Mouse (Mus musculus) forebrain, embryonic 11.5 days (tissue): ENCODE data around the gene Bcas3. TPM values are rescaled to one million over a fixed set of nuclear protein-coding genes. Genes with fewer than 3 reads are reported as not detected.

Source experiments
- ATAC-seq: fragments of 200-750 bp; cut with Nextera tagmentation; replicated peaks from 2 replicates; pipeline ENCODE4 v1.8.0; 2017; ENCODE audit warnings: moderate TSS enrichment; ENCODE audit not compliant: low FRiP score
- DNase-seq: peaks from one replicate; pipeline ENCODE4 v3.0.0-alpha.2; 2017; ENCODE audit warnings: low spot score
- H3K27ac ChIP-seq: fragments of 300-500 bp; sonication (generic); 2 replicates; pipeline ENCODE4 v1.5.1; 2014; ENCODE audit warnings: low read depth, low read length
- H3K27me3 ChIP-seq: fragments of 300-500 bp; sonication (generic); 2 replicates; pipeline ENCODE4 v1.6.1; 2014; ENCODE audit warnings: mild to moderate bottlenecking, low read length, mixed read lengths; ENCODE audit not compliant: control insufficient read depth, insufficient read depth
- H3K36me3 ChIP-seq: fragments of 300-500 bp; sonication (generic); 2 replicates; pipeline ENCODE4 v1.6.1; 2014; ENCODE audit warnings: mild to moderate bottlenecking, low read length, moderate library complexity, mixed read lengths; ENCODE audit not compliant: control insufficient read depth, insufficient read depth
- H3K4me1 ChIP-seq: fragments of 300-500 bp; sonication (generic); replicated peaks from 2 replicates; pipeline ENCODE4 v1.6.1; 2014; ENCODE audit warnings: low read length, mixed read lengths; ENCODE audit not compliant: control insufficient read depth, insufficient read depth
- H3K4me2 ChIP-seq: fragments of 300-500 bp; sonication (generic); 2 replicates; pipeline ENCODE4 v1.6.1; 2014; ENCODE audit warnings: low read depth, mild to moderate bottlenecking, low read length, moderate library complexity, mixed read lengths; ENCODE audit not compliant: severe bottlenecking
- H3K4me3 ChIP-seq: fragments of 300-500 bp; sonication (generic); 2 replicates; pipeline ENCODE4 v1.5.1; 2014; ENCODE audit warnings: low read depth, low read length
- H3K9ac ChIP-seq: fragments of 300-500 bp; sonication (generic); 2 replicates; pipeline ENCODE4 v1.6.1; 2014; ENCODE audit warnings: low read length
- H3K9me3 ChIP-seq: fragments of 300-500 bp; sonication (generic); 2 replicates; pipeline ENCODE4 v1.6.1; 2016; ENCODE audit warnings: low read length, mixed read lengths; ENCODE audit not compliant: control insufficient read depth
- whole genome bisulfite sequencing: fragments of 180-500 bp; shearing (Covaris S2); extraction: QIAGEN DNeasy Blood & Tissue Kit; methylation state at CpG from one replicate; pipeline ENCODE4 v1.1.7; 2014; 5-methylcytosine and 5-hydroxymethylcytosine counted together
- polyA plus RNA-seq: library from polyadenylated mRNA; unstranded; fragments of >200 nt; fragmentation: Nextera tagmentation; extraction: Ambion mirVana; gene quantifications from 2 replicates; pipeline ENCODE4 v1.2.1, GENCODE M21; 2014

Bcas3 gene
- polyA plus RNA-seq, 1 experiment from 2014 or later: 17.9 TPM

DNA sequence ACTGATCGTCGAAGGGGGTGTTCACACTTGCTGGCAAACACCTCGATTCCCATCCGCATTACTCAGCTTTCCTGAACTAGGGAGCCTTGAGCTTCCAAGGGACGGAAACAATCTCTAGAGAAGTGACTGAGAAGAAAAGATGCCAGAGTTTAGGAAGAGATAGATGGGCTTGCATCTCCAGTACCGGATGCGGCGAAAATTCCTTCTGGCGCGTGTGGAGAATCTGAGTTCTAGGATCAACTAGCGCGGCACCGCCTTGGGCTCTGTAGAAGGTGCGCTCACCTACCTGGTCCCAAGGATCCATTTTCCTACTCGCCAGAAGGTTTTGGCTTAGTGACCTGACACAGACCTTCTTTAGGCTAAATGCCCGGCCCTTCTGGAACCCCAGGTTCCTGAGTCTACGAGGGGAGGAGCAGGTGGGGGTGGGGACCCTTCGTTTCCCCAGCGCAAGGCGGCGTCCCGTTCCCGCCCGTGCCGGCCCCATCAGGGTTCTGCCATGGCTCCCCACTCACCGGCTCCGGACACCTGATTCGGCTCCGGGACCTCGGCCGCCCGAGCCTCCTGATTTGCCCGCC is 478.8 kb downstream of the Bcas3 start:
- peak overlapping the region; percentile 42 for H3K4me3 ChIP-seq
- H3K9me3 ChIP-seq: no peaks in the 10 kb centered on the region
- peaks cover 96% of the 10 kb centered on the region for H3K27me3 ChIP-seq
- no peaks in the 10 kb centered on the region for H3K36me3 ChIP-seq
- no peak overlapping the region for H3K27ac ChIP-seq
- ATAC-seq (no peak), DNase-seq (no peak)
- H3K9ac ChIP-seq: 0 out of 2 replicates have a peak overlapping the region, but pooled peaks have one; percentile 33
- peaks cover 21% of the 10 kb centered on the region for H3K4me1 ChIP-seq
- WGBS: under 1% methylated on average over 33 of the region's 33 CpGs
- H3K4me2 ChIP-seq: peak overlapping the region; percentile 68

DNA sequence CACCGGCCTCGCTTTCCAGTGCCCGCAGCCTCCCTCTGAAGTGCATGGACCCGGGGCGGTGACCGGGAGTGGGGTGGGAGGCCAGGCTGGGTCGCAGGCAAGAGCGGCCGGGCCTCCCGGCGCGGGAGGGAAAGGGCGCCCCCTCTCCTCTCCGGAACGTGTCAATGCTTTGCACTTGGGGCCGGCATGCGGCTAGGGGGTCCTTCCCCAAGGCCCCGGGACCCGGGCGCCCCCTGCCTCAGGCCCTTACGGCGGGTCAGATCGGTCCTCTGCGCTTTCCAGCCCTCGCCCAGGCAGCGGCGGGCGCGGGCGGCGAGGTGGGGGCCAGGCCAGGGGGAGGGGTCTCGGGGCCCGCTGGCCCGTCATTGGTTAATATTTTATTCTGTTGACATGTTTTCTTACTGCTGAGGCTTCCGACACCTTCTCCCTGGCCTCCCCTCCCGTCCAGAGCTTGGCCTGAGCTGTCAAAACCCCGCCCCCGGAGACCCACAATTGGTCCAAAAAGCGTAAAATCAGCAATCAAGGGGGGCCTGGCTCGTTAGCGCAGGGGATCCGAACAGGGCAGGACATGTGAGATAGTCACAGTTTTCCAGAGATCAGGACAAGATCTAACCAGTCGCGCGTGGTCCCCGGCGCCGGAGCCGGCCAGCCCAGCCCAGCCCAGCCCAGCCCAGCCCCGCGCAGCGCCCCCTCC is 479.4 kb downstream of the Bcas3 start, which contains the start of gene Tbx2:
TSS of gene Tbx2 (plus strand) at position 321 of the 694 bp plus-strand sequence.
- H3K27ac ChIP-seq: no peak within 1 kb of the TSS
- under 1% methylated on average over 50 of the region's 52 CpGs for WGBS
- no peaks in the 10 kb centered on the region for H3K36me3 ChIP-seq
- ATAC-seq (peak; percentile 53; the same call in 1 of the 2 replicates), DNase-seq (peak; percentile 81)
- H3K4me3 ChIP-seq: peak within 1 kb of the TSS; percentile 42
- H3K4me2 ChIP-seq: peak within 1 kb of the TSS; percentile 68
- H3K4me1 ChIP-seq: peaks cover 21% of the 10 kb centered on the region
- H3K27me3 ChIP-seq: peaks cover 96% of the 10 kb centered on the region
- no peaks in the 10 kb centered on the region for H3K9me3 ChIP-seq
- peak within 1 kb of the TSS; percentile 35 for H3K9ac ChIP-seq

DNA sequence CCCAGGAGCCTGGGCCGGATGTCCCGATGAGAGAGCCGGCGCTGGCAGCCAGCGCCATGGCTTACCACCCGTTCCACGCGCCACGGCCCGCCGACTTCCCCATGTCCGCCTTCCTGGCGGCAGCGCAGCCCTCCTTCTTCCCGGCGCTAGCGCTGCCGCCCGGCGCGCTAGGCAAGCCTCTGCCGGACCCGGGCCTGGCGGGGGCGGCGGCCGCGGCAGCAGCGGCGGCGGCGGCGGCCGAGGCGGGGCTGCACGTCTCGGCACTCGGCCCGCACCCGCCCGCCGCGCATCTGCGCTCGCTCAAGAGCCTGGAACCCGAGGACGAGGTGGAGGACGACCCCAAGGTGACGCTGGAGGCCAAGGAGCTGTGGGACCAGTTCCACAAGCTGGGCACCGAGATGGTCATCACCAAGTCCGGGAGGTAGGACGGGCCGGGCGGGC is 480.1 kb downstream of the Bcas3 start:
- no peak for ATAC-seq
- under 1% methylated on average over 40 of the region's 54 CpGs for WGBS
- peaks cover 21% of the 10 kb centered on the region for H3K4me1 ChIP-seq

DNA sequence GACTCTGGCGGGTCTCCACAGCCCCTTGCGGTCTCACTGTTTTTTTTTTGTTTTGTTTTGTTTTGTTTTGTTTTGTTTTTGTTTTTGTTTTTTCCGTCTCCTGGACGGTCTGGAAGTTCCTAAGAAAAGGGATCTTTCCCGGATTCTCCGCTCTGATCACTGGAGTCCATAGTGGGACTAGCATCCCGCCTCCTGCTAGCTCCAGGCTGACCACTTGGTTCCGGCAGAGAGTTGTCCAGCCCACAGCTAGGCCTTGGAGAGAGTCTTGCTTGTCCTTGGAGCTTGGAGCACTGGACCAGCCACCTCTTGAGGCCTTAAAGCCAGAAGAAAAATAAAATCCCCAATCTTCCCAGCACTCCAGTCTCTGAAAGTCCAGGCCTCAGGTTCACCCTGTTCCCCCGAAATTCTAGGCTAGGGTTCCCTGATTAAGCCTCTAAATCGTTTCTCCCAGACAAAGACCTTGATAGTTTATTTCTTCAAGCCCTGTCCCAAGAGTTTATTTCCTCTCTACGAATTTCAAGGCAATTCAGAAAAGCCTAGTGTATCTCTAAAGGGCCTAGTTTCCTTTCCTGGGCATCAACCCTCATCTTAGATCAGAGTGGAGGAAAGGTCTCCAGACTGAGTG is 480.9 kb downstream of the Bcas3 start:
- Histone ChIP-seq H3K4me1 (peaks cover 21% of the 10 kb centered on the region), H3K27me3 (peaks cover 98% of the 10 kb centered on the region), H3K36me3 (no peaks in the 10 kb centered on the region), H3K9ac (no peak overlapping the region), H3K9me3 (no peaks in the 10 kb centered on the region), H3K4me3 (peak overlapping the region; percentile 42; the same call in 1 of the 2 replicates), H3K4me2 (no peak overlapping the region), H3K27ac (no peak overlapping the region)
- ATAC-seq: no peak
- peak; percentile 60 for DNase-seq
- WGBS: 2% methylated on average over 11 of the region's 11 CpGs

More for the DNA sequence above, 480.1 kb downstream of the Bcas3 start:
- no peaks in the 10 kb centered on the region for H3K36me3 ChIP-seq
- peak overlapping the region; percentile 35 for H3K9ac ChIP-seq
- peak; percentile 76 for DNase-seq
- no peaks in the 10 kb centered on the region for H3K9me3 ChIP-seq
- peak overlapping the region; percentile 42 for H3K4me3 ChIP-seq
- no peak overlapping the region for H3K27ac ChIP-seq
- peak overlapping the region; percentile 68 for H3K4me2 ChIP-seq
- H3K27me3 ChIP-seq: peaks cover 97% of the 10 kb centered on the region

DNA sequence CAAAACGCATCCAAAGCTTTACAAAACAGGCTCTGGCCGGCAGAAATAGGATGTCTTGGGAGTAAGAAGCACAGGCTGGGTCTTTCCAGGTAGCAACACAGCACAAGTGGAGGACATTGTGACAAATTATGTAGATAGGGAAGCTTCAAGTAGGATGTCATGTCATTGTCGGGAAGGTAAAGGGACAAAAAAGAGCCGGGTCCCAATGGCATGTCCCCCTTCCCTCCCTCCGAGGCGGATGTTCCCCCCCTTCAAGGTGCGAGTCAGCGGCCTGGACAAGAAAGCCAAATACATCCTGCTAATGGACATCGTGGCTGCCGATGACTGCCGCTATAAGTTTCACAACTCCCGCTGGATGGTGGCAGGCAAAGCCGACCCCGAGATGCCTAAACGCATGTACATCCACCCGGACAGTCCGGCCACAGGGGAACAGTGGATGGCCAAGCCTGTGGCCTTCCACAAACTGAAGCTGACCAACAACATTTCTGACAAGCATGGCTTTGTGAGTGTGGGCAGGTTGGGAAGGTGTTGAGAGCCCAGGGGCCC is 481.5 kb downstream of the Bcas3 start:
- H3K36me3 ChIP-seq: no peaks in the 10 kb centered on the region
- no peak overlapping the region for H3K4me2 ChIP-seq
- peaks cover 98% of the 10 kb centered on the region for H3K27me3 ChIP-seq
- no peak overlapping the region; the same call in 1 of the 2 replicates for H3K9ac ChIP-seq
- DNase-seq (peak; percentile 61), ATAC-seq (no peak)
- 1% methylated on average over 17 of the region's 17 CpGs for WGBS
- peak overlapping the region; percentile 42; the same call in 1 of the 2 replicates for H3K4me3 ChIP-seq
- no peaks in the 10 kb centered on the region for H3K9me3 ChIP-seq
- peaks cover 21% of the 10 kb centered on the region for H3K4me1 ChIP-seq
- H3K27ac ChIP-seq: no peak overlapping the region

DNA sequence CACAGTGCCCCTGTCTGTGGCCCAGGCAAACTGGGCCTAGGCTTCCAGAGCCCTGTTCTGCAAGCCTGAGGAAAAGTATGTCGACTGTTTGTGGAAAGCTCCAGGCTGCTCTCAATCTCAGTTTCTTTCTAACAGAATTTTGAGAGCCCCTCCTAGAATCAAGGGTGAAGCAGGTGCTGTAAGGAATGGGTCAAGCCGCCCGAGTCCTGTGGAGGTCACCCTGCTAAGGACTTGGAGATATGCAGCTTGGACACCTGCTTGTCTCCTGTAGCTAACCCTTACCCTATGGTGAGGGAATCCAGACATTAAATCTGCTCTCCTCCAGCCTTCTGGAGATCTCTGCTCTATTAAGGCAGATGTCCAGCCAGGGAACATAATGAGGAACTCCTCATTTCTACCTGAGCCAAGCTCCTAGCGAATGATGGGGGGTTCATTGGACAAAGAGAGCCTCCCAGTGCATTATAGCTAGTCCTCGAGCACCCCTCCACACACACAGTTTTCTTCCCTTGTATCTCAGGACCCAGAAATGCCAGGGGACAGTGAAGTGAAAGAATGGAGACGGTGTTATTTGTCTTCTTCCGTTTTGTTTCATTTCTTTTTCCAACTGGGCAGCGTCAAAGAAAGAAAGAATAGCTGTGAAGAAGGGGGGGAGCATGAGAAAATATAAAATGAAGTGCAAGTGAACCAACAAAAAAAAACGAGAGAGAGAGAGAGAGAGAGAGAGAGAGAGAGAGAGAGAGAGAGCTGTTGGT is 482.2 kb downstream of the Bcas3 start:
- DNase-seq: no peak
- no peak overlapping the region for H3K4me2 ChIP-seq
- H3K4me3 ChIP-seq: no peak overlapping the region
- H3K27ac ChIP-seq: no peak overlapping the region
- no peaks in the 10 kb centered on the region for H3K36me3 ChIP-seq
- peaks cover 14% of the 10 kb centered on the region for H3K4me1 ChIP-seq
- peaks cover 98% of the 10 kb centered on the region for H3K27me3 ChIP-seq
- WGBS: 2% methylated on average over 9 of the region's 9 CpGs
- ATAC-seq: no peak
- no peaks in the 10 kb centered on the region for H3K9me3 ChIP-seq
- H3K9ac ChIP-seq: no peak overlapping the region; the same call in 1 of the 2 replicates

DNA sequence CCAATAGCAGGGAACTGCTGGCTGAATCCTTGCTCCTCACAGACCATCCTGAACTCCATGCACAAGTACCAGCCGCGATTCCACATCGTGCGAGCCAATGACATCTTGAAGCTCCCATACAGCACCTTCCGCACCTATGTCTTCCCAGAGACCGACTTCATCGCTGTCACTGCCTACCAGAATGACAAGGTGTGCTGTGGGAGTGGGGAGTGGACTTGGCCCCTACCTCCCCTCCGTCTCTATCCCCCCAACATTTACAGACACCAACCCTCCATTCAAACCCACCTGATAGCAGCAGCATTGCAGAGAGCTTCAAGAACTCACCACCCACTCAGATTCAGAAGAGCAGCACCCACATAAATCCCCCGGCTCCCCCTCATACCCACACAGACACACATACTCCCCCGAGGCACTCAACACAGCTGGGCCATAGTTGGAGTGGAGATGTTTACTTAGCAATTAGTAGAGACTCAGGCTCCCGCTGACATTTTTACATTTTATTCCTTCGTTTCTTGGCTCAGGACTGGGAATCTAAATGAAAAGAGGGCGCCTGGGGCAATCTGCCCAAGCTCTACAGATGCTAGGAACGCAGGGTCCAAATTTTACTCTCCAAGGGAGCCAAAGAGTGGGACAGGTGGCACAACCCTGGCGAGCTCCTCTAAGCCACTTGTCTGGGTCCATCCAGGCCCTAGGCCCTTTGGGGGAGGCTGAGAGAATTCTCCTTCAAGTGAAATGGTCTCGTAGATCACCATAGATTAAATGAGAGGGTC is 483.0 kb downstream of the Bcas3 start:
- Histone ChIP-seq H3K4me1 (peaks cover 17% of the 10 kb centered on the region), H3K4me2 (no peak overlapping the region), H3K4me3 (no peak overlapping the region), H3K27me3 (peaks cover 98% of the 10 kb centered on the region), H3K27ac (no peak overlapping the region), H3K9me3 (no peaks in the 10 kb centered on the region), H3K36me3 (no peaks in the 10 kb centered on the region), H3K9ac (no peak overlapping the region)
- WGBS: 3% methylated on average over 16 of the region's 16 CpGs
- DNase-seq (peak; percentile 52), ATAC-seq (no peak)
